Mouse (Mus musculus): ENCODE data around the gene Adamts9.

GRCm38 (mm10) chr6:92860285-92860912, 82.9 kb downstream of the Adamts9 start:
- TF ChIP-seq POLR2A (IDR thresholded peaks at IDR 0.05; ENCODE audit: low read depth, low read length) (no peak), CTCF (IDR thresholded peaks at IDR 0.05; ENCODE audit: borderline replicate concordance, insufficient read depth, low read length) (no peak)
